Mouse (Mus musculus) lung, embryonic 15.5 days (tissue): ENCODE measurements around the gene Pawr. TPM values are rescaled to one million over a fixed set of nuclear protein-coding genes. Genes with fewer than 3 reads are reported as not detected.
A peak's percentile ranks its signal among the peaks of the same experiment; 100 is the strongest.

Source experiments
- ATAC-seq: fragments of 200-750 bp; cut with Nextera tagmentation; 2 replicates; pipeline ENCODE4 v1.8.0; 2017; ENCODE audit warnings: moderate number of reproducible peaks, borderline replicate concordance; ENCODE audit not compliant: low FRiP score, low TSS enrichment; ENCODE audit errors: extremely low read depth
- H3K27ac ChIP-seq: fragments of 300-500 bp; sonication (generic); 2 replicates; pipeline ENCODE4 v1.5.1; 2015; ENCODE audit warnings: moderate library complexity, mild to moderate bottlenecking, inconsistent platforms
- H3K27me3 ChIP-seq: fragments of 300-500 bp; sonication (generic); 2 replicates; pipeline ENCODE4 v1.6.1; 2015; ENCODE audit warnings: inconsistent platforms
- H3K36me3 ChIP-seq: fragments of 300-500 bp; sonication (generic); 2 replicates; pipeline ENCODE4 v1.6.1; 2015; ENCODE audit warnings: inconsistent platforms
- H3K4me1 ChIP-seq: fragments of 300-500 bp; sonication (generic); 2 replicates; pipeline ENCODE4 v1.6.1; 2015; ENCODE audit warnings: inconsistent platforms
- H3K4me2 ChIP-seq: fragments of 300-500 bp; sonication (generic); 2 replicates; pipeline ENCODE4 v1.6.1; 2015; ENCODE audit warnings: inconsistent platforms, mild to moderate bottlenecking, moderate library complexity
- H3K4me3 ChIP-seq: fragments of 300-500 bp; sonication (generic); 2 replicates; pipeline ENCODE4 v1.5.1; 2015; ENCODE audit warnings: mild to moderate bottlenecking, inconsistent platforms
- H3K9ac ChIP-seq: fragments of 300-500 bp; sonication (generic); 2 replicates; pipeline ENCODE4 v1.6.1; 2015; ENCODE audit warnings: inconsistent platforms
- H3K9me3 ChIP-seq: fragments of 300-500 bp; sonication (generic); 2 replicates; pipeline ENCODE4 v1.6.1; 2016; ENCODE audit warnings: inconsistent platforms
- WGBS: fragments of 180-500 bp; shearing (Covaris S2); methylation state at CpG from one replicate; pipeline ENCODE4 v1.1.7; 2015; 5-methylcytosine and 5-hydroxymethylcytosine counted together
- polyA plus RNA-seq: library from polyadenylated mRNA; unstranded; fragments of >200 nt; fragmentation: Nextera tagmentation; extraction: Ambion mirVana; gene quantifications from 2 replicates; pipeline ENCODE4 v1.2.1, GENCODE M21; 2015

Gene Pawr
- polyA plus RNA-seq, 1 experiment from 2014 or later = 20.8 TPM

DNA sequence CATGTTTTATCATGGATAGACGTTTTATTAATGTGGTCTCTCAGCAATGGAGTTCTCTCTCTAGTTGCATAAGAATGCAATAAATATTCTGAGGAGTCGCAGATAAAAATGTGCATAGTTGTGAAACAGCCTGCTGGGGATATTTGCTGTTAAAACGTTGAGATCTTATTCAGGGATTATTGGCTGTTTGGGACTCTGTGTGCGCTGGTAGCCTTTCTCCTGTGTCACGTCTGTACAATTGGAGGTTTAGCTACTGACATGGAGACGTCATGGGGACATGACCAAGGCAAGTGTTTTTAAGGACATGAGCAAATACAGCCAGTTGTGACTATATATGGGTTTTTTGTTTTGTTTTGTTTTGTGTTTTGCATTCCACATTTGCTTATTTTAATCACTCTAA is 28.9 kb downstream of the Pawr start:
- H3K9ac ChIP-seq = no peak overlapping the region
- WGBS = 30% methylated on average over 6 of the region's 6 CpGs
- no peaks in the 10 kb centered on the region for H3K27me3 ChIP-seq
- H3K27ac ChIP-seq = no peak overlapping the region
- H3K36me3 ChIP-seq = peaks cover 10% of the 10 kb centered on the region; the same call in 1 of the 2 replicates
- H3K4me3 ChIP-seq = no peak overlapping the region
- ATAC-seq = no peak
- peaks cover 37% of the 10 kb centered on the region for H3K4me1 ChIP-seq
- H3K4me2 ChIP-seq = no peak overlapping the region
- H3K9me3 ChIP-seq = no peaks in the 10 kb centered on the region

GRCm38 (mm10) chr10:108361419-108362155 is 29.7 kb downstream of the Pawr start:
- H3K4me2 ChIP-seq = no peak overlapping the region
- no peak overlapping the region for H3K9ac ChIP-seq
- H3K36me3 ChIP-seq = peaks cover 8% of the 10 kb centered on the region; the same call in 1 of the 2 replicates
- peaks cover 31% of the 10 kb centered on the region for H3K4me1 ChIP-seq
- no peak overlapping the region for H3K27ac ChIP-seq
- H3K4me3 ChIP-seq = no peak overlapping the region
- peak; percentile 24; the same call in 1 of the 2 replicates for ATAC-seq
- no peaks in the 10 kb centered on the region for H3K9me3 ChIP-seq
- WGBS = 47% methylated on average over 9 of the region's 9 CpGs
- no peaks in the 10 kb centered on the region for H3K27me3 ChIP-seq

- no peak overlapping the region for H3K4me2 ChIP-seq
- no peak for ATAC-seq
- no peaks in the 10 kb centered on the region for H3K27me3 ChIP-seq
- no peak overlapping the region for H3K27ac ChIP-seq
- WGBS = 74% methylated on average over 9 of the region's 9 CpGs
- no peak overlapping the region for H3K9ac ChIP-seq
- H3K4me1 ChIP-seq = peaks cover 27% of the 10 kb centered on the region
- H3K4me3 ChIP-seq = no peak overlapping the region
- no peaks in the 10 kb centered on the region for H3K36me3 ChIP-seq
- H3K9me3 ChIP-seq = no peaks in the 10 kb centered on the region
These were observed 32.0 kb downstream of the Pawr start for GRCm38 (mm10) chr10:108363932-108364331.

GRCm38 (mm10) chr10:108364946-108365719 is 33.2 kb downstream of the Pawr start:
- H3K27me3 ChIP-seq = no peaks in the 10 kb centered on the region
- WGBS = 92% methylated on average over 26 of the region's 26 CpGs
- no peak for ATAC-seq
- no peak overlapping the region for H3K4me2 ChIP-seq
- no peak overlapping the region for H3K4me3 ChIP-seq
- no peaks in the 10 kb centered on the region for H3K36me3 ChIP-seq
- no peaks in the 10 kb centered on the region for H3K9me3 ChIP-seq
- no peak overlapping the region for H3K27ac ChIP-seq
- H3K9ac ChIP-seq = no peak overlapping the region
- peaks cover 23% of the 10 kb centered on the region for H3K4me1 ChIP-seq

- Histone ChIP-seq H3K4me3 (no peak overlapping the region), H3K9ac (no peak overlapping the region), H3K4me2 (no peak overlapping the region), H3K9me3 (no peaks in the 10 kb centered on the region), H3K36me3 (no peaks in the 10 kb centered on the region), H3K27ac (no peak overlapping the region), H3K27me3 (no peaks in the 10 kb centered on the region), H3K4me1 (peaks cover 15% of the 10 kb centered on the region)
- no peak for ATAC-seq
- WGBS = 98% methylated on average over 5 of the region's 5 CpGs
These were observed 34.3 kb downstream of the Pawr start for GRCm38 (mm10) chr10:108366251-108366650.

- Histone ChIP-seq H3K27ac (no peak overlapping the region), H3K9ac (no peak overlapping the region), H3K9me3 (no peaks in the 10 kb centered on the region), H3K27me3 (no peaks in the 10 kb centered on the region), H3K36me3 (no peaks in the 10 kb centered on the region), H3K4me2 (no peak overlapping the region), H3K4me3 (no peak overlapping the region), H3K4me1 (peaks cover 8% of the 10 kb centered on the region)
- WGBS = 77% methylated on average over 6 of the region's 6 CpGs
- no peak for ATAC-seq
These were observed 36.4 kb downstream of the Pawr start for GRCm38 (mm10) chr10:108368358-108368757.

DNA sequence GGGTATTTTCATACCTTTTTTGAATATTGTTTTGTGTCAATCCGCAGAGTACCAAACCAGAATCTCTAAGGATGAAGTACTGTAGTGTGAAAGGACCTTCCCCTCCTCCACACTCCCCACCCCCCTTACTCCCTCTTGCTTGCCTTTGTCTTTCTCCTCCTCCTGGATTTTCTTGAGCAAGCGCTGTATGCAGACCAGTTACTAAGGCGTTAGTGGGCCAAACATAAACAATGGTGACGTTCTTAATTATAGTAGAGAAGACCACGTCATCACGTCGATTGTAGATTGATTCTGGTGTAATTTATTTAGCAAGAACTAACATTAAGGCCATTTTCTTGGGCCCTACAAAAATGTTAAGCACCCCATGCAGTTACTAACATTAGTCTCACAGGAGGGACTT is 40.3 kb downstream of the Pawr start:
- H3K27ac ChIP-seq = no peak overlapping the region
- H3K4me1 ChIP-seq = peaks cover 5% of the 10 kb centered on the region
- no peaks in the 10 kb centered on the region for H3K27me3 ChIP-seq
- peak; percentile 44; the same call in 1 of the 2 replicates for ATAC-seq
- H3K4me3 ChIP-seq = no peak overlapping the region
- H3K4me2 ChIP-seq = no peak overlapping the region
- H3K9me3 ChIP-seq = no peaks in the 10 kb centered on the region
- 42% methylated on average over 7 of the region's 7 CpGs for WGBS
- no peak overlapping the region for H3K9ac ChIP-seq
- no peaks in the 10 kb centered on the region for H3K36me3 ChIP-seq

DNA sequence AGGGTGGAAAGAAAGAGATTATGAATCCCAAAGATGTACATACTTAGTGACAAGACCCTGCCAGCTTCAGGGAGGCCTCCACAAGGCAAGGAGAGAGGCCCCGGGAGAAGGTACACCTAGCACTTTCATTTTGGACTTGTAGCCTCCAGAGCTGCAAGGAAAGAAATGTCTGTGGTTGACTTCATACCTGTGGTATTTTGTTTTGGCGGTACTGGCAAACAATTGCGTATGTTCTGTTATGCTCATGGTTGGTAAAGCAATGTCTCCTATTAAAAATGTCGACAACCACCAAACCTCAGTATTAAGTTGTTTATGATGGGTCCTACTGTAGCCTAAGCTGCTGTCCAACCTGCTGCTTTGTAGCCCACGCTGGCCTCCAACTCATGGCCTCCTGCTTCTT is 40.9 kb downstream of the Pawr start:
- ATAC-seq = no peak
- Histone ChIP-seq H3K36me3 (no peaks in the 10 kb centered on the region), H3K27ac (no peak overlapping the region; the same call in 1 of the 2 replicates), H3K4me1 (peaks cover 5% of the 10 kb centered on the region), H3K27me3 (no peaks in the 10 kb centered on the region), H3K9me3 (no peaks in the 10 kb centered on the region), H3K9ac (no peak overlapping the region), H3K4me3 (no peak overlapping the region), H3K4me2 (no peak overlapping the region)
- 82% methylated on average over 5 of the region's 5 CpGs for WGBS

DNA sequence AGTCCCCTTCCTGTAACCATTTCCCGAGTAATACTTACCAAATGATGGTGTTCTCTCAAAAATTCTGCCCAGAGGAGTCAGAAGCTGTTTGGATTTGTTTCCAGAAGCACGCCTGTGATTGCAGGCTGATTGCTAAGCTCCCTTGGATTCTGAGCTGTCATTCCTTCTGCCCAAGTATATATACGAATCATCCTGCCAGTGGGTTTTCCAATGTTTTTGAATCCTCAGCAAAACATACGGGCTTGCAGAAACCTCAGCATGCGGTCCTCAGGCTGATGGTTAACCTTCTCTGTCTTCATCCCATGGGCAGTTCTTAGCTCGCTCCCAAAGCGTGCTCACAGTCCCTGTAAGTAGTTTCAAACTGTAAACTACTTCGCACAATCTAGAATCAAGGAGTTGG is 43.9 kb downstream of the Pawr start:
- Histone ChIP-seq H3K4me3 (no peak overlapping the region), H3K27me3 (no peaks in the 10 kb centered on the region), H3K4me1 (peaks cover 9% of the 10 kb centered on the region), H3K9me3 (no peaks in the 10 kb centered on the region), H3K9ac (no peak overlapping the region), H3K4me2 (no peak overlapping the region), H3K36me3 (no peaks in the 10 kb centered on the region), H3K27ac (no peak overlapping the region)
- WGBS = 93% methylated on average over 8 of the region's 8 CpGs
- no peak for ATAC-seq

- Histone ChIP-seq H3K27me3 (no peaks in the 10 kb centered on the region), H3K9ac (no peak overlapping the region), H3K27ac (no peak overlapping the region), H3K9me3 (no peaks in the 10 kb centered on the region), H3K4me2 (no peak overlapping the region), H3K4me1 (peaks cover 9% of the 10 kb centered on the region), H3K4me3 (no peak overlapping the region), H3K36me3 (no peaks in the 10 kb centered on the region)
- no peak for ATAC-seq
- 75% methylated on average over 4 of the region's 4 CpGs for WGBS
These were observed 44.4 kb downstream of the Pawr start for GRCm38 (mm10) chr10:108376366-108376765.

- WGBS = 81% methylated on average over 7 of the region's 7 CpGs
- no peak overlapping the region for H3K27ac ChIP-seq
- H3K9ac ChIP-seq = no peak overlapping the region
- no peaks in the 10 kb centered on the region for H3K27me3 ChIP-seq
- no peak for ATAC-seq
- H3K4me1 ChIP-seq = peaks cover 9% of the 10 kb centered on the region
- no peak overlapping the region for H3K4me2 ChIP-seq
- H3K36me3 ChIP-seq = no peaks in the 10 kb centered on the region
- H3K4me3 ChIP-seq = no peak overlapping the region
- no peaks in the 10 kb centered on the region for H3K9me3 ChIP-seq
These were observed 45.4 kb downstream of the Pawr start for GRCm38 (mm10) chr10:108377369-108377768.

GRCm38 (mm10) chr10:108378062-108378461 is 46.1 kb downstream of the Pawr start:
- Histone ChIP-seq H3K4me2 (no peak overlapping the region), H3K27ac (no peak overlapping the region), H3K4me3 (no peak overlapping the region), H3K4me1 (0 out of 2 replicates have a peak, but pooled peaks cover 4% of the 10 kb centered on the region), H3K9me3 (no peaks in the 10 kb centered on the region), H3K36me3 (0 out of 2 replicates have a peak, but pooled peaks cover 3% of the 10 kb centered on the region), H3K9ac (no peak overlapping the region), H3K27me3 (no peaks in the 10 kb centered on the region)
- WGBS = 70% methylated on average over 6 of the region's 6 CpGs
- ATAC-seq = no peak
